Mouse (Mus musculus): ENCODE data around the gene Avpr2.
A peak's percentile ranks its signal among the peaks of the same experiment; 100 is the strongest.

The Avpr2 gene

DNA sequence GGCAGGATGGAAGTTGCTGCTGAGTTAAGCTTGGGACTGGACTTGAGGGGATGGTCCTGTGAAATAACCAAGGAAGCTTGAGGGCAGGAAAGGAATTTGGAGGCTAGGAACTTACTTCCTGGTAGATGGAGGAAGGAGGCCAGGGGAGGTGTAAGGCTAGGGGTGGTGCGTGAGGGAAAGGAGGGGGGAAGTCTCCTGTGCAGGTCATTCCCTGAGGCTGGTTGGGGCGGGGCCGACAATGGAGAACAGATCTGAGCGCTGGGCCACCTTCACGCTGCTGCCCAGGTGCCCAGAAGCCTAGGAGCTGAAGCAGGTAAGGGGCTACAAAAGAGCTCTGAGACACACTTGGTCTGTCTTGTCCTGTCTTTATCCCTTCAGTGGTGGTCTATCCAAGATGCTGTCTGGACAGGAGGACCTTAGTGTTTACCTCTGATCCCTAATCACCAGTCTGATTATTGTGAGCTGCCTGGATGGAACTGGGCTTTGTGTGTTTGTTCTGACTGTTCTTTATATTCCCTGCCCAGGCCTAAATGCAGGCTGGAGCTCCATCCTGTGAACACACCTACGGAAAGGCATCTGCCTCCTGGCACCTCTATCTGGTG, at the start of gene Avpr2:
Avpr2 (plus strand) TSS at position 552 of the 602 bp plus-strand sequence.
- DNase-seq (ENCODE audit: low spot score in 2 of 2), result no peak

GRCm38 (mm10) chrX:73854326-73855086, 37.4 kb upstream of the Avpr2 start:
- DNase-seq (ENCODE audit: low spot score in 2 of 2), result no peak

DNA sequence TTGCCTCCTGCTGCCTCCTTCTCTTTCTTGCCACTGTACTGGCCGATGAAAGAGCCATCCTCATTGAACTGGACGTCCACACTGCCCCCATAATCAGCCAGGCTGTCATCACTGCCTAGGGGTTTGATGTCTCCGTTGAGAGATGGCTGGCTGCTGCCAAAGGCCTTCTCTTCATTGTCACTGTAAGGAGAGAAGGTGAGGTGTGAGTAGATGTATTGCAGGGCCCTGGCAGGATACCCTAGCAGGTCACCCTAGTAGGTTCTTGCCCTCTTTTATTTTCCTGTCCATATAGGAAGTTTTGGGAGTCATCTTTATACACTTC, 36.9 kb upstream of the Avpr2 start:
- DNase-seq (ENCODE audit: low spot score in 2 of 2), result no peak

DNA sequence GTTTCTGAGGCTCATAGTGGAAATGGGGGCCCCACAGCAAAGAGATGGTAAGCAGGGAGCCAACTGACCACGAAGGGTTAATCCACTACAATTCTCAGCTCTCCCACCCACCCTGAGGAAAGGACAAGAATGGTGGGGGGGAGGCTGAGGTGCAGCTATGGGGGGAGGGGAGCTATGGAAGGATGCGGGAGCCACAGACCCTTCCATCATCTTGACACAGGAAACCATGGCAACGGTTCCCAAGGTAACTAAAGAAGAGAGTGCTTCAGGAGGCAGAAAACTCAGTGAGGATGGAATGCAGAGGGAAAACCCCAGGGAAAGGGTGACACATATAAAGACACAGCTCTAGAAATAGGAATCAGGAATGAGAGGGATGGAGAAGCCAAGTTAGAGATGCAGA, 27.2 kb upstream of the Avpr2 start:
- no peak for DNase-seq (ENCODE audit: low spot score in 2 of 2)

DNA sequence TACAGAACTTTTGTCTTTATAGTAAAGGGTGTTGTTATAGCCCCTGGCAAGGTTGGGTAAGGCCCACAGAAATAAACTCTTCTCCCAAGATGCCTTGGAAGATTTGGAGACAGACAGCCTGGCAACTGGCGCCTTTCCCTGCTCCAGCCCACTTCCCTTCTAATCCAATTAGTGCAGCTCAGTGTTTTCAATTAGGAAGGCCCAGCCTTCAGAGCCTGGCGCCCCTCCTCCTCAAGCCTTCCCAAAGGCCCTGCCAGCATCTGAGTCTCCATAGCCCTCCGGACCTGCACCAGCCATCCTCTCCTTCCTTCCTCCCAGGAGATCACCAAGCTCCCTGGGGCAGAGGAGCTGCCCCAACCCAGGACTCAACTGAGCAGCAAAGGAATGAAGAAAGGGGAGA, 24.6 kb upstream of the Avpr2 start:
- no peak for DNase-seq (ENCODE audit: low spot score in 2 of 2)

- no peak for DNase-seq (ENCODE audit: low spot score in 2 of 2)
These were observed 24.1 kb upstream of the Avpr2 start for GRCm38 (mm10) chrX:73867852-73868251.

DNA sequence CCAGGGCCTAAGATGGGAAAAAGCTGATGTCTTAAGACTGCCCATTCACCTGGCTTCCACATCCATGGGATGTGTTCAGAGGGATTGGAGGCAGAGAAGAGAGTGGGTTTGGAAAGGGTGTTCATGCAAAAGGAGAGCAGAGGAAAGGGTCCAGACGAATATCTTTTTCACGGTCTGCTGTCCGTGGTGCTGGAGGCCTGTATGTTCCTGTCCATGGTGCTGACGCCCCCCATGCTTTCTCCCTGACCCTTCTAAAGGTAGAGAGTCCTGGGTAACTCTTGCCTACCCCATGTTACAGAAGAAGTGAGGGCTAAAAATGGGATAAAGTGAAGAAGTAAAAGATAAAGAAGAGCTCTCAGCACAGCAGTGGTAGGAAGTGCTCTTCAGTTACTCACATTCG, 22.6 kb upstream of the Avpr2 start:
- peak in 1 of 2 experiments; percentile 33 for DNase-seq (ENCODE audit: low spot score in 2 of 2)

DNA sequence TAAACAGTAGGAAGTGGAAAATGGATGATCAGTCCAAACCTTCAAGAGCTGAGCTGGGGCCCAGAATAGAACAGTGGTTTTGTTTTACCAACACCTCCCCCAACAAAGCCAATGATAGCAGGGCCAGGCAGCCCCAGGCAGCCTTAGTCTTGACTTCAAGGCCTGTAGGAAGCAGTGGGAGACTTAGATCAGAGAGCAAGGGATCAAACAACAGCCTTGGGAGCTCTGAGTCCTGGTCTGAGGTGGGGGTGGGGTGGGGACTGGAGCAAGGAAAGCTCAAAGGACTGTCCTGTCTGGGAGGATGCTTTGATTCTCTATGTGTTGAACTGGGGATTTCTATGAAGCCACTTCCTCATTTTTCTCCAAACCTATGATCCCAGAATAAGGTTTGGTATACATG, 20.4 kb upstream of the Avpr2 start:
- no peak for DNase-seq (ENCODE audit: low spot score in 2 of 2)

DNA sequence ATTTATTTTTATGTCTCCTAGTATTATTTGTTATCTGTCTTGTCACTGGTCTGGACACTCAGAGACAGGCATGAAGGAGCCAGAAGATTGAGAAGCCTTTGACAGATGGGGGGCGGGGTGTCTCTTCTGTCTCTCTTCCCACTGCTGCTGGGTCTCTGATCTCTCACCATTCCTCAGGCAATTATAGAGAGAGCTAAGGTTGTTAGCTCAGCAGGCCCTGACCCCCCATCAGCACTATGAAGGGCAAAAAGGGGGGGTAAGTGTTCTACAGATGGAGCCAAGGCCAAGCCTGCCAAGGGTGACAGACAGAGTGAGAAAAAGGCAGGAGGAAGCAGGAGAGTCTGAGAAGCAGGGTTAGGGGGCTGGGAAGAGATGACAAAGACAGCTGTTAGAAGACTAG, 19.9 kb upstream of the Avpr2 start:
- no peak for DNase-seq (ENCODE audit: low spot score in 2 of 2)

GRCm38 (mm10) chrX:73875881-73876280, 16.0 kb upstream of the Avpr2 start:
- DNase-seq (ENCODE audit: low spot score in 2 of 2), result no peak

GRCm38 (mm10) chrX:73877014-73877413, 14.9 kb upstream of the Avpr2 start:
- no peak for DNase-seq (ENCODE audit: low spot score in 2 of 2)

- peak; percentile 27 to 49 for DNase-seq (ENCODE audit: low spot score in 2 of 2)
These were observed 11.5 kb upstream of the Avpr2 start for GRCm38 (mm10) chrX:73880194-73881035.

GRCm38 (mm10) chrX:73881036-73881427, 10.9 kb upstream of the Avpr2 start:
- DNase-seq (ENCODE audit: low spot score in 2 of 2), result no peak

DNA sequence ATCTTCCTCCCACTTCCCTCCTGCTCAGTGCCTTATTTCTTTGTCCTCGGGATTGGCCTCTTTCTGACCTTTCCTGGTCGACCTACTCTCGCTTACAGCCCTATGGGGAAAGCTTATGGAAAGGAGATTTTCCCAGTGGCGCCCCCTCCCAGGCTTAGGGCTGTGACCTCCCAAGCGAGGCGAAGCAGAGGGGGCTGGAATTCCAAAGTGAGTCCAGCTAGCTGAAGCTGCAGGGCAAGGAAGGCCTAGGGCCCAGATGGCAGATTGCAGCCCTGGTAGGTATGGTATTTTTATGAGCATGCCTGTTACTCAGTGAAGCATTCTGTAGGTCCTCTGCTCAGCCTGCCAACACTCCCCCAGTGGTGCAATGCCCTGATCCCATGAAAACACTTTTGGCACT, 10.4 kb upstream of the Avpr2 start:
- DNase-seq (ENCODE audit: low spot score in 2 of 2), result no peak

DNA sequence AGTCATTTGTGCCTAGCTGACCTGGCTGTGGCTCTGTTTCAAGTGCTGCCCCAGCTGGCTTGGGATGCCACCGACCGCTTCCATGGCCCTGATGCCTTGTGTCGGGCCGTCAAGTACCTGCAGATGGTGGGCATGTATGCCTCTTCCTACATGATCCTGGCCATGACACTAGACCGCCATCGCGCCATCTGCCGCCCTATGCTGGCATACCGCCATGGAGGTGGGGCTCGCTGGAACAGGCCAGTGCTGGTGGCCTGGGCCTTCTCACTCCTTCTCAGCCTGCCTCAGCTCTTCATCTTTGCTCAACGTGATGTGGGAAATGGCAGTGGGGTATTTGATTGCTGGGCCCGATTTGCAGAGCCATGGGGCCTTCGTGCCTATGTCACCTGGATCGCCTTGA, 931 bp downstream of the Avpr2 start:
- no peak for DNase-seq (ENCODE audit: low spot score in 2 of 2)

DNA sequence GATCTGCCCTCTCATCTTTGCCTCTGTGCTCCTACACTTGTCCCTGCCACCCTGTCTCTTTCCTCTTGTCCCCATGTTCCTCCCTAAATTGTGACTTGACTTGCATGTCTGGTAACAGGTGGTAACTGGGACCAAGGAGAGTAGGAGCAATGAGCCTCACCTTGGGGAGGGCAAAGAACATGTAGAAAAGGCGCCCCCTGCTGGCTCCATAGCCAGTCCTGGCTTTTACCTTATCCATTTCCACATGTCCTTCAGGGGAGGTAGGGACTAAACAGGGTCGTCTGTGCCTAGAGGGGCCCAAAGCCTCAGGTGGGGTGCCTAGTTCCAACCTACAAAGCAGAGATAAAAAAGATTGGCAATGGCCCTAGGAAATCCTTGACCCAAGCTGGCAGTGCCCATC, 3.8 kb downstream of the Avpr2 start, which contains the start of gene L1cam:
L1cam (minus strand) TSS at position 387 of the 400 bp plus-strand sequence.
- peak in 1 of 2 experiments; percentile 56 for DNase-seq (ENCODE audit: low spot score in 2 of 2)

DNA sequence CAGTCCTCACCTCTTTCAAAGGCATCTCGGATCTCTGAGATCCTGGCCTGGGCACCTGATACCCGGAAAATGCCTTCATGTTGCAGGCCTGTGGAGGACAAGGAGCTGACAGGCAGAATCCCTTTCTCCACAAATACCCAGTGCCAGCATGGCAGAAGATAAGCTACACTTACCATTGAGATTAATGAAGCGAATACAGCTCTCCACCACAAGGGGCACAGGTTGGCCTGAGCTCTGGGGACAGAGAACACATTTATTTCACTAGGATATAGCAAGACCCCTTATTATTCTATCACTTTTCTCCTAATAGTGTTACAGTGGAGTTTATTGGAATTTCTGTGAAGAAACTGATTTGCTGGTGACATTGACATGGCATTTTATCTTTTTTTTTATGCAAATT, 6.1 kb downstream of the Avpr2 start:
- DNase-seq (ENCODE audit: low spot score in 2 of 2), result no peak

GRCm38 (mm10) chrX:73910049-73910448, 18.1 kb downstream of the Avpr2 start:
- DNase-seq (ENCODE audit: low spot score in 2 of 2), result no peak

GRCm38 (mm10) chrX:73910451-73910850, 18.5 kb downstream of the Avpr2 start:
- no peak for DNase-seq (ENCODE audit: low spot score in 2 of 2)

GRCm38 (mm10) chrX:73911156-73911555, 19.3 kb downstream of the Avpr2 start:
- peak; percentile 73 to 79 for DNase-seq (ENCODE audit: low spot score in 2 of 2)

DNA sequence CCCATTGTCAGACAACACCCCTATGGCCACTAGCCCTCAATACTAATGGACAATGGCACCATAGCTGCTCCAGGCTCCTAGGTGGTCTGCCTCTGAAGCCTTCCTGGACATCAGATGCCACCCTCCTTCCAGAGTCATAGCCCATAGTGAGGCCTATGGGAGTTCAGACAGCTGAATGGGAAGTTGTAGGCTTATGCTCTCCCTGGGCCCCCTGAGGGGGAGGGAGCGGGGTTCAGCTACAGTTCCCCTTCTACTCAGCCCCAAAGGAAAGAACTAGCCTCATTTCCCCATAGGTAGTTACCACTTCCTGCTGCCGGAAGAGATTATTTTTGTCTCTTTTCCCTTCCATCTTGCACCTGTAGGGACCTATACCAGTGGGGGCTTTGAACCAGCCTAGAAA, 19.7 kb downstream of the Avpr2 start:
- DNase-seq (ENCODE audit: low spot score in 2 of 2), result peak; percentile 62 to 70

DNA sequence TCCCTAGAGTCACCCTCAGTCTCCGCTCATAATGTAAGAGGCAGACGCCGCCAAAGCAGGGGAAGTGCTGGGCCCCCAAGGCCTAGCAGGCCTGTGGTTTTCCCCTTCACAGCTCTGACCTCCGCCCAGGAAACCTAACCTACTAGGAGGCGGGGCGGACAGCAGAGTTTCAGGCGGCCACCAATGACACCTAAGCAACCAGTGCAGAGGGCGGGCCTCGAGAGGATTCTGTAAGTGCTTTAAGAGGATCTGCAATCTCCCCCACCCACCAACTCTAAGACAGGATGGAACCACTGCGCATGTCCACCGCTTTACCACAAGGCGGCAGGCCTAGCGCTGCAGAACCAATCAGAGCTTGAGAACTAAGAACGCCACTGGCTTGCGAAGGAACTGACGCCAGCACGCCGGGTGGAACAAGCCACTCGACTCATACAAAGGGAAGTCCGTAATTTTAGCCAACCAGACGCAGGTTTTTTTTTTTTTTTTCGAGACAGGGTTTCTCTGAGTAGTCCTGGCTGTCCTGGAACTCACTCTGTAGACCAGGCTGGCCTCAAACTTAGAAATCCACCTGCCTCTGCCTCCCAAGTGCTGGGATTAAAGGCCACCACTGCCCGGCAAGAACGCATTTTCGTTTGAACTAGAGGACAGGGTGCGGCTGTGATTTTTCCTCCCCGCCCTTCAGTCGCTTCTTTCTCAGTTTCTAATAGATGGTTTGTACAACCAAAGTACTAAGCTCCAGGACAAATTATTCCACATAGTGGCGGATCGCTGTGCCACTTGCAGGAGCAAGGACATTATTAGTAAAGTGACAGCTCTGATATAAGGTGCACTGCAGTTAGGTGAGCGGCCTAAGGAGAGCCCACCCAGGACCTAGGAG, 23.2 kb downstream of the Avpr2 start:
- peak; percentile 83 to 90 for DNase-seq (ENCODE audit: low spot score in 2 of 2)

Measured in thymus, postnatal 10 days (tissue).